Mouse (Mus musculus) erythroid progenitor cell, adult 5-6 weeks (primary cell): ENCODE results near the gene Dolk. TPM values are rescaled to one million over a fixed set of nuclear protein-coding genes. Genes with fewer than 3 reads are reported as not detected.

Source experiments
- ATAC-seq: replicated peaks from 2 replicates; pipeline ENCODE4 v1.8.0; 2016; ENCODE audit warnings: moderate number of reproducible peaks, mild to moderate bottlenecking, moderate TSS enrichment, inconsistent platforms; ENCODE audit not compliant: poor library complexity, low FRiP score, severe bottlenecking
- total RNA-seq, 2 experiments: library from RNA; stranded (forward) in 1 of 2; stranded (reverse) in 1 of 2; fragments of 150-400 nt in 1 of 2; fragments of 186-747, 209-891 nt in 1 of 2; gene quantifications; 2 replicates each; pipeline versions ENCODE4 v1.2.3 to v1.2.4; 2015 to 2017; ENCODE audit warnings: low replicate concordance in 2 of 2

The Dolk gene
- total RNA-seq (2015; ENCODE audit: low replicate concordance) (1.3 TPM in 1 of 2 replicates, not detected in the other), total RNA-seq (2017; ENCODE audit: low replicate concordance) (1.0 TPM in 1 of 2 replicates, not detected in the other)

GRCm38 (mm10) chr2:30286192-30287026 is at the start of gene Dolk, which contains the start of gene Nup188:
Dolk (minus strand) TSS chr2:30286334.
Nup188 (plus strand) TSS chr2:30286397.
- peak; percentile 90 for ATAC-seq

- no peak for ATAC-seq
Measured at GRCm38 (mm10) chr2:30335324-30335723, 49.2 kb upstream of the Dolk start.

GRCm38 (mm10) chr2:30328791-30329190 is 42.7 kb upstream of the Dolk start:
- no peak for ATAC-seq

- no peak for ATAC-seq
Measured at GRCm38 (mm10) chr2:30327276-30327675, 41.1 kb upstream of the Dolk start.

GRCm38 (mm10) chr2:30325296-30325695 is 39.2 kb upstream of the Dolk start:
- ATAC-seq, result no peak

- ATAC-seq, result no peak
Measured at GRCm38 (mm10) chr2:30323111-30323510, 37.0 kb upstream of the Dolk start.

- ATAC-seq, result no peak
Measured at GRCm38 (mm10) chr2:30319260-30319659, 33.1 kb upstream of the Dolk start.

GRCm38 (mm10) chr2:30316955-30317354 is 30.8 kb upstream of the Dolk start:
- ATAC-seq, result no peak

- ATAC-seq, result peak; percentile 56
Measured at GRCm38 (mm10) chr2:30316136-30316535, 30.0 kb upstream of the Dolk start.

GRCm38 (mm10) chr2:30311481-30311880 is 25.3 kb upstream of the Dolk start:
- no peak for ATAC-seq

GRCm38 (mm10) chr2:30309351-30309750 is 23.2 kb upstream of the Dolk start:
- peak; percentile 89 for ATAC-seq

- no peak for ATAC-seq
Measured at GRCm38 (mm10) chr2:30306087-30306486, 20.0 kb upstream of the Dolk start.

- no peak for ATAC-seq
Measured at GRCm38 (mm10) chr2:30299966-30300365, 13.8 kb upstream of the Dolk start.

GRCm38 (mm10) chr2:30299525-30299924 is 13.4 kb upstream of the Dolk start:
- ATAC-seq, result no peak

- ATAC-seq, result peak; percentile 27
Measured at GRCm38 (mm10) chr2:30287027-30287373, 866 bp upstream of the Dolk start.

GRCm38 (mm10) chr2:30285416-30286181 is 535 bp downstream of the Dolk start:
- peak; percentile 62 for ATAC-seq

GRCm38 (mm10) chr2:30285004-30285403 is 1.1 kb downstream of the Dolk start:
- ATAC-seq, result no peak

- ATAC-seq, result no peak
Measured at GRCm38 (mm10) chr2:30283193-30283592, 2.9 kb downstream of the Dolk start.

GRCm38 (mm10) chr2:30281651-30282050 is 4.5 kb downstream of the Dolk start:
- no peak for ATAC-seq

- no peak for ATAC-seq
Measured at GRCm38 (mm10) chr2:30280743-30281142, 5.4 kb downstream of the Dolk start, which contains the start of gene Gm28038. Gm28038 (plus strand) TSS chr2:30281043.

GRCm38 (mm10) chr2:30270134-30270533 is 16.0 kb downstream of the Dolk start:
- peak; percentile 66 for ATAC-seq
